Mouse (Mus musculus): Measurements from ENCODE around the gene Nudt2. TPM values are rescaled to one million over a fixed set of nuclear protein-coding genes. Genes with fewer than 3 reads are reported as not detected.
A peak's percentile ranks its signal among the peaks of the same experiment; 100 is the strongest.

The Nudt2 gene
- polyA plus RNA-seq, 1 experiment from 2014 or later: 49.0 TPM

GRCm38 (mm10) chr4:41497995-41498845 is 33.3 kb downstream of the Nudt2 start:
- 0 out of 2 replicates have a peak overlapping the region, but pooled peaks have one; percentile 27 for H3K9ac ChIP-seq (ENCODE audit: low read depth, low read length)
- no peak for ATAC-seq (ENCODE audit: low read depth)
- H3K27me3 ChIP-seq (replicated peaks; ENCODE audit: control insufficient read depth, insufficient read depth, low read length): peaks cover 57% of the 10 kb centered on the region
- peak overlapping the region; percentile 55 for H3K4me2 ChIP-seq (ENCODE audit: low read depth, low read length)
- no peak overlapping the region for H3K27ac ChIP-seq (replicated peaks; ENCODE audit: low read depth, low read length)
- no peaks in the 10 kb centered on the region for H3K9me3 ChIP-seq (ENCODE audit: control insufficient read depth, low read length)
- DNase-seq (ENCODE audit: low spot score): no peak
- peaks cover 16% of the 10 kb centered on the region for H3K4me1 ChIP-seq (ENCODE audit: control insufficient read depth, insufficient read depth, low read length)
- H3K4me3 ChIP-seq (ENCODE audit: low read depth, low read length): peak overlapping the region; percentile 36
- WGBS: 12% methylated on average over 46 of the region's 72 CpGs
- H3K36me3 ChIP-seq (ENCODE audit: control insufficient read depth, insufficient read depth, low read length): no peaks in the 10 kb centered on the region

- H3K9ac ChIP-seq (ENCODE audit: low read depth, low read length): no peak overlapping the region
- no peak for ATAC-seq (ENCODE audit: low read depth)
- H3K4me3 ChIP-seq (ENCODE audit: low read depth, low read length): peak overlapping the region; percentile 36
- no peak for DNase-seq (ENCODE audit: low spot score)
- WGBS: 16% methylated on average over 38 of the region's 43 CpGs
- peak overlapping the region; percentile 55 for H3K4me2 ChIP-seq (ENCODE audit: low read depth, low read length)
- H3K9me3 ChIP-seq (ENCODE audit: control insufficient read depth, low read length): no peaks in the 10 kb centered on the region
- no peak overlapping the region for H3K27ac ChIP-seq (replicated peaks; ENCODE audit: low read depth, low read length)
- H3K36me3 ChIP-seq (ENCODE audit: control insufficient read depth, insufficient read depth, low read length): no peaks in the 10 kb centered on the region
- peaks cover 57% of the 10 kb centered on the region for H3K27me3 ChIP-seq (replicated peaks; ENCODE audit: control insufficient read depth, insufficient read depth, low read length)
- peaks cover 16% of the 10 kb centered on the region for H3K4me1 ChIP-seq (ENCODE audit: control insufficient read depth, insufficient read depth, low read length)
Observed at GRCm38 (mm10) chr4:41498921-41499391, 34.0 kb downstream of the Nudt2 start.

GRCm38 (mm10) chr4:41499619-41500018 is 34.7 kb downstream of the Nudt2 start:
- peaks cover 16% of the 10 kb centered on the region for H3K4me1 ChIP-seq (ENCODE audit: control insufficient read depth, insufficient read depth, low read length)
- ATAC-seq (ENCODE audit: low read depth) (no peak), DNase-seq (ENCODE audit: low spot score) (no peak)
- no peaks in the 10 kb centered on the region for H3K36me3 ChIP-seq (ENCODE audit: control insufficient read depth, insufficient read depth, low read length)
- no peak overlapping the region for H3K27ac ChIP-seq (replicated peaks; ENCODE audit: low read depth, low read length)
- no peaks in the 10 kb centered on the region for H3K9me3 ChIP-seq (ENCODE audit: control insufficient read depth, low read length)
- WGBS: 70% methylated on average over 8 of the region's 8 CpGs
- no peak overlapping the region for H3K4me2 ChIP-seq (ENCODE audit: low read depth, low read length)
- peaks cover 57% of the 10 kb centered on the region for H3K27me3 ChIP-seq (replicated peaks; ENCODE audit: control insufficient read depth, insufficient read depth, low read length)
- H3K9ac ChIP-seq (ENCODE audit: low read depth, low read length): no peak overlapping the region
- no peak overlapping the region for H3K4me3 ChIP-seq (ENCODE audit: low read depth, low read length)

GRCm38 (mm10) chr4:41500787-41501186 is 35.8 kb downstream of the Nudt2 start:
- Histone ChIP-seq H3K36me3 (ENCODE audit: control insufficient read depth, insufficient read depth, low read length) (no peaks in the 10 kb centered on the region), H3K27me3 (replicated peaks; ENCODE audit: control insufficient read depth, insufficient read depth, low read length) (peaks cover 54% of the 10 kb centered on the region), H3K4me3 (ENCODE audit: low read depth, low read length) (no peak overlapping the region), H3K4me2 (ENCODE audit: low read depth, low read length) (no peak overlapping the region), H3K4me1 (ENCODE audit: control insufficient read depth, insufficient read depth, low read length) (peaks cover 16% of the 10 kb centered on the region), H3K9me3 (ENCODE audit: control insufficient read depth, low read length) (no peaks in the 10 kb centered on the region), H3K9ac (ENCODE audit: low read depth, low read length) (no peak overlapping the region), H3K27ac (replicated peaks; ENCODE audit: low read depth, low read length) (no peak overlapping the region)
- ATAC-seq (ENCODE audit: low read depth) (no peak), DNase-seq (ENCODE audit: low spot score) (no peak)
- 60% methylated on average over 4 of the region's 4 CpGs for WGBS

- peaks cover 22% of the 10 kb centered on the region for H3K4me1 ChIP-seq (ENCODE audit: control insufficient read depth, insufficient read depth, low read length)
Observed at GRCm38 (mm10) chr4:41502171-41502940, 37.4 kb downstream of the Nudt2 start.

GRCm38 (mm10) chr4:41502986-41503412 is 38.0 kb downstream of the Nudt2 start, which contains the start of gene AI464131:
AI464131 (minus strand) TSS chr4:41503076.
- Histone ChIP-seq H3K36me3 (ENCODE audit: control insufficient read depth, insufficient read depth, low read length) (no peaks in the 10 kb centered on the region), H3K4me3 (ENCODE audit: low read depth, low read length) (peak within 1 kb of the TSS; percentile 38), H3K4me2 (ENCODE audit: low read depth, low read length) (peak within 1 kb of the TSS; percentile 55), H3K27me3 (replicated peaks; ENCODE audit: control insufficient read depth, insufficient read depth, low read length) (peaks cover 39% of the 10 kb centered on the region), H3K9me3 (ENCODE audit: control insufficient read depth, low read length) (no peaks in the 10 kb centered on the region), H3K27ac (replicated peaks; ENCODE audit: low read depth, low read length) (peak within 1 kb of the TSS; percentile 31; the same call in 1 of the 2 replicates), H3K4me1 (ENCODE audit: control insufficient read depth, insufficient read depth, low read length) (peaks cover 16% of the 10 kb centered on the region), H3K9ac (ENCODE audit: low read depth, low read length) (peak within 1 kb of the TSS; percentile 34; the same call in 1 of the 2 replicates)
- ATAC-seq (ENCODE audit: low read depth) (peak; percentile 93), DNase-seq (ENCODE audit: low spot score) (peak; percentile 98)
- 1% methylated on average over 13 of the region's 18 CpGs for WGBS

More at GRCm38 (mm10) chr4:41502171-41502940, 37.4 kb downstream of the Nudt2 start:
- WGBS: 14% methylated on average over 16 of the region's 20 CpGs
- peak overlapping the region; percentile 31; the same call in 1 of the 2 replicates for H3K27ac ChIP-seq (replicated peaks; ENCODE audit: low read depth, low read length)
- H3K36me3 ChIP-seq (ENCODE audit: control insufficient read depth, insufficient read depth, low read length): no peaks in the 10 kb centered on the region
- peak overlapping the region; percentile 55 for H3K4me2 ChIP-seq (ENCODE audit: low read depth, low read length)
- peak; percentile 62 for ATAC-seq (ENCODE audit: low read depth)
- peak overlapping the region; percentile 38 for H3K4me3 ChIP-seq (ENCODE audit: low read depth, low read length)
- H3K9ac ChIP-seq (ENCODE audit: low read depth, low read length): peak overlapping the region; percentile 34; the same call in 1 of the 2 replicates
- peaks cover 44% of the 10 kb centered on the region for H3K27me3 ChIP-seq (replicated peaks; ENCODE audit: control insufficient read depth, insufficient read depth, low read length)
- H3K9me3 ChIP-seq (ENCODE audit: control insufficient read depth, low read length): no peaks in the 10 kb centered on the region
- peak; percentile 88 for DNase-seq (ENCODE audit: low spot score)

GRCm38 (mm10) chr4:41504325-41504724 is 39.4 kb downstream of the Nudt2 start:
- ATAC-seq (ENCODE audit: low read depth) (no peak), DNase-seq (ENCODE audit: low spot score) (no peak)
- Histone ChIP-seq H3K4me3 (ENCODE audit: low read depth, low read length) (no peak overlapping the region), H3K9me3 (ENCODE audit: control insufficient read depth, low read length) (no peaks in the 10 kb centered on the region), H3K9ac (ENCODE audit: low read depth, low read length) (no peak overlapping the region), H3K27ac (replicated peaks; ENCODE audit: low read depth, low read length) (no peak overlapping the region), H3K36me3 (ENCODE audit: control insufficient read depth, insufficient read depth, low read length) (no peaks in the 10 kb centered on the region), H3K4me2 (ENCODE audit: low read depth, low read length) (no peak overlapping the region), H3K4me1 (ENCODE audit: control insufficient read depth, insufficient read depth, low read length) (peaks cover 9% of the 10 kb centered on the region; the same call in 1 of the 2 replicates), H3K27me3 (replicated peaks; ENCODE audit: control insufficient read depth, insufficient read depth, low read length) (peaks cover 32% of the 10 kb centered on the region)
- 68% methylated on average over 5 of the region's 5 CpGs for WGBS

GRCm38 (mm10) chr4:41505131-41505551 is 40.2 kb downstream of the Nudt2 start:
- ATAC-seq (ENCODE audit: low read depth): no peak
- Histone ChIP-seq H3K27ac (replicated peaks; ENCODE audit: low read depth, low read length) (no peak overlapping the region), H3K9ac (ENCODE audit: low read depth, low read length) (no peak overlapping the region), H3K4me1 (ENCODE audit: control insufficient read depth, insufficient read depth, low read length) (peaks cover 9% of the 10 kb centered on the region; the same call in 1 of the 2 replicates), H3K4me2 (ENCODE audit: low read depth, low read length) (no peak overlapping the region), H3K4me3 (ENCODE audit: low read depth, low read length) (no peak overlapping the region), H3K36me3 (ENCODE audit: control insufficient read depth, insufficient read depth, low read length) (no peaks in the 10 kb centered on the region), H3K27me3 (replicated peaks; ENCODE audit: control insufficient read depth, insufficient read depth, low read length) (peaks cover 24% of the 10 kb centered on the region), H3K9me3 (ENCODE audit: control insufficient read depth, low read length) (no peaks in the 10 kb centered on the region)
- WGBS: 52% methylated on average over 11 of the region's 11 CpGs
- no peak for DNase-seq (ENCODE audit: low spot score)

All from embryonic facial prominence, embryonic 14.5 days (tissue).